Mouse (Mus musculus): ENCODE data around the gene Dalrd3.
A peak's percentile ranks its signal among the peaks of the same experiment; 100 is the strongest.
"Not testable (repeated sequence)": the region's sequence is repeated elsewhere in the genome, so short reads cannot be mapped to it uniquely, and the experiment has no call there.

The Dalrd3 gene

DNA sequence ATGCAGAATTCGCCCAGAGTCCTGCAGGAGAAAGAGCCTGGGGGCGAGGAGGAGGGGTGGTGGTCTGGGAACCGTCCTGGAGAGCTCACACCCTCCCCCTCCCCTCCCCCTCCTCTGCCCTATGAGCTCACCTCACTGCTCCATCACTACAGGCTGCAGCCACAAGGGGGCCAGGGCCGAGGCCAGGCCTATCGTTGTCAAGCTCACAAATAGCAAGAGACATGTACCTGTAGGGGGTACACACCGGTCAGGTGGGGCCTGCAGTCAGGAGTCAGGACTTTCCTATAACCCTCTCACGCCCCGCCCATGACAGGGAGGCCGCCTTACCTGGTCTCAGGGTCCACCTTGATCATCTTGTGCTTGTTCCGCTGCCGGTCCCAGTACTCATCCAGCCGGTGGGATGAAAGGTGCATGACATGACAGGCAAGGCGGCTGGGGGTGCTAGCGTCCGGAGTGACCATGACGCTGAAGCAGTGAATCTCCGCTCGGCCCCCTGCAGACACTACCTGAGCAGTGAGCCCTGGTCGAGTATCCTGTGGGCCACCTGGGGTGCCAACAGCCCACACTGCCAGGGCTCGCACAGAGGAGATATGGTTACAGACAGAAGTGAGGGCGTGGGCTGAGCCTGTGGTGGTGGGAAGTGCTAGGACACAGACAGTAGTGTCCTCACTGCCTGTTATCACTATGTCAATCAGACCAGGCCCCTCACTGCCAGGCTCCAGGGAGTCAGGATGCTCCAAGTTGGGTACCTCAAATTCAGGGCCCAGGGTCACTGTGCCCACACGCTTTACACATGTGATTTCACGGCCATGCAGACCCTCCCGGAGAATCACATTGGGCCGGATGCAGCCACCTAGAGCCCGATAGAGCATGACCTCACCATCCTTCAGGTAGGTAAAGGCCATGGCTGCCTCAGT, 4.3 kb downstream of the Dalrd3 start:
- no peak for DNase-seq (ENCODE audit: low spot score)

- no peak for DNase-seq (ENCODE audit: low spot score)
These were observed 5.2 kb downstream of the Dalrd3 start for GRCm38 (mm10) chr9:108574921-108575320.

DNA sequence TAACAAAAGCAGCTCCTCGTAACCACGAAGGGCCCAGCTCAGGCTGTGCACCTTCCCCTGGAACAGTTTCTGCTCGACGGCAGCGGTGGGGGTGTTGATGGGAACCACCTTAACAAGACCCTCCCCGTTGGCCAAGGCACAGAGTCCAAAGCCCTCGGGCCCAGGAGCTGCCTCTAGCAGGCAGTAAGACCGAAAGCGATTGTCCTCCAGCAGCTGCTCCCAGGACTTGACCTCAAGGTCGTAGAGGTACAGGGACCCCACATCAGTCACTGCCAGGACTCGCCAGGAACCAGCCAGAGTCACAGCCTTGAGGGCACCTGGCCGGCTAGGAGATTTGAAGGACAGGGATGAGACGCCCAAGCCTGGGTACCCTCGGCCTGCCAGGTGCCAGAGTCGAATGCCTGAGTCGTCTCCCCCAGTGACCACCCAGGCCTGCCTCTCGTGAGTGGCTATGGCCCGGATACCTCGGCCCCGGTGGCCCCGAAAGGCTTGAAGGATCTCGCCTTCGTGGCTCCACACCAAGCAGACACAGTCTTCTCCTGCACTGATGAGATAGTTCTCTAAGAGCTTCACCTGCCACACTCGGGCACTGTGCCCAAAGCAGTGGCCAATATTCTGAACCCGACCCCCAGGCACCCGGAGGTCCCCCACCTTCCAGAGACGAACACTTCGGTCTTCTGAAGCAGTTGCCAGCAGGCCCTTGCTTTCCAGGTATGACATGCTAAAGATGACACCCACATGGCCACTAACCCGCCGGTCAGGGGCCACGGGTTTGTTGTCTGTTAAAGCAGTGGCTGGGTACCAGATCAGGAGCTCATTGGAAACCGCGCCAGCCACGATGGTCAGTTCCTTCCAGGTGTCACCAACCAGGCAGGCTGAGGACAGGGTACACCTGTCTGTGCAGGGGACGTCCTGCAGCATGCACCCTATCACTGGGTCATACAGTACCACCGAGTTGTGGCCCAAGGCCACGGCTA, 5.9 kb downstream of the Dalrd3 start:
- DNase-seq (ENCODE audit: low spot score) = no peak

- no peak for DNase-seq (ENCODE audit: low spot score)
These were observed 7.3 kb downstream of the Dalrd3 start for GRCm38 (mm10) chr9:108577025-108577424.

- no peak for DNase-seq (ENCODE audit: low spot score)
These were observed 8.4 kb downstream of the Dalrd3 start for GRCm38 (mm10) chr9:108577934-108578544.

- peak; percentile 94 for DNase-seq (ENCODE audit: low spot score)
These were observed 9.1 kb downstream of the Dalrd3 start, which contains the start of gene Wdr6 for GRCm38 (mm10) chr9:108578545-108579343. Wdr6 (minus strand) TSS chr9:108578739.

GRCm38 (mm10) chr9:108579344-108579690, 9.6 kb downstream of the Dalrd3 start:
- no peak for DNase-seq (ENCODE audit: low spot score)

DNA sequence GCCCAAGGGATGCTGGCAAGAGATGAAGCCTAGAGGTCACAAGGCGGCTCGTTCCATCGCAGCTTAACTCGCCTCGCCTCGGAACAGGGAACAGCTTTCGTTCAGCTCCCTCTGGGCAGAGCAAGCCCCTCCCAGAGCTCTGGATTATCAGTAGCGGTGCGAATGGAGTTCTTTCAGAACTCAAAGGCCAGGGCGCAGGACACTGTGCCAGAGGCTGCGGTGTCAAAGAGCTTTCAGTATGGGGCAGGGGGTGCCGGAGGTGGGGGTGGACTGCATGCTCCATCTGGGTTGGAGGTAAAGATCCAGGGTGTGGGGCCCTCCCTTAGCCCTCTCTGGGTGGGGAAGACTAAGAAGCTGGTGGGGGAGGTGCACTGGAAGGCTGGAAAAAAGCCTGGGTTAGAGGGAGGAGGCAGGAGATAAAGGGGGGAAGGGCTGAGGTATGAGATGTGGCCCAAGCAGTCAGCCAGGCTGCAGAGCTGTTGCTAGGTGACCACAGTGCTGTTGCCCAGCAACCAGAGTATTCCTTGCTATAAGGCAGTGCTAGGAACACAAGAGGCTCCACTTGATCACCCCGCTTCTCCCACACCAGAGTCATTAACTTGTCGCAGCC, 18.0 kb downstream of the Dalrd3 start:
- DNase-seq (ENCODE audit: low spot score) = peak; percentile 74

GRCm38 (mm10) chr9:108589229-108589628, 19.5 kb downstream of the Dalrd3 start:
- no peak for DNase-seq (ENCODE audit: low spot score)

- no peak for DNase-seq (ENCODE audit: low spot score)
These were observed 21.8 kb downstream of the Dalrd3 start for GRCm38 (mm10) chr9:108591462-108591861.

DNA sequence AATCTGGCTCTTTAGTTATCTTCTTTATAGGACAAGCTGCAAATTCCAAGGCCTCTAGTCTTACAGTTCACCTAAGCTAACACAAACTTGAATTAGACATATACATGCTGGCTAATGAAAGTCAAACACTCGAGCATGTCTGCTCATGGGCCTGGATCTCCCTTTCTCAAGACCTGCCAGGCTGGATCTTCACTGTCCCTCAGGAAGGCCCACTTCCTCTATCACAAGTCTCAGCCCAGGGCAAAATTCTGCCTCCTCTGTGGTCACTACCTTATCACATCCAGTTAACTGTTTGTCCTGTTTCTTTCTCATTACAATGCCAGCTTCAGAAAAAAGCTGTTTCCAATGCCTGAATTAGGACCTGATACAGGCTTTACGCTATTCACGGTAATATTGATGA, 24.7 kb downstream of the Dalrd3 start:
- DNase-seq (ENCODE audit: low spot score) = no peak

GRCm38 (mm10) chr9:108596998-108597764, 27.5 kb downstream of the Dalrd3 start, which contains the start of gene P4htm:
P4htm (minus strand) TSS chr9:108597667.
- peak; percentile 66 for DNase-seq (ENCODE audit: low spot score)

- DNase-seq (ENCODE audit: low spot score) = no peak
These were observed 29.4 kb downstream of the Dalrd3 start for GRCm38 (mm10) chr9:108599021-108599566.

GRCm38 (mm10) chr9:108600011-108600410, 30.3 kb downstream of the Dalrd3 start:
- no peak for DNase-seq (ENCODE audit: low spot score)

GRCm38 (mm10) chr9:108601986-108602385, 32.3 kb downstream of the Dalrd3 start:
- DNase-seq (ENCODE audit: low spot score) = no peak

GRCm38 (mm10) chr9:108607929-108608328, 38.2 kb downstream of the Dalrd3 start:
- DNase-seq (ENCODE audit: low spot score) = not testable (repeated sequence)

GRCm38 (mm10) chr9:108608889-108609288, 39.2 kb downstream of the Dalrd3 start:
- DNase-seq (ENCODE audit: low spot score) = no peak

GRCm38 (mm10) chr9:108611488-108611887, 41.8 kb downstream of the Dalrd3 start:
- DNase-seq (ENCODE audit: low spot score) = no peak

GRCm38 (mm10) chr9:108617301-108617700, 47.6 kb downstream of the Dalrd3 start:
- no peak for DNase-seq (ENCODE audit: low spot score)
